Mouse (Mus musculus) cerebellum, postnatal 4 days (tissue): ENCODE measurements at regions not wholly inside any gene's neighbourhood (a gene's known extent, or its start where the extent isn't known, plus 50 kb on each side); places are given as distances from the start of the nearest gene placed in this dataset.
A peak's percentile ranks its signal among the peaks of the same experiment; 100 is the strongest.

Experiments used
- DNase-seq, 2 experiments: peaks; one replicate each; pipeline ENCODE4 v3.0.0; 2022; ENCODE audit warnings: low spot score in 2 of 2, mixed read lengths in 1 of 2

GRCm38 (mm10) chr14:29869930-29870329, 98.2 kb upstream of the Selenok start:
- no peak for DNase-seq

- no peak for DNase-seq
Measured at GRCm38 (mm10) chr14:29876668-29877067, 91.4 kb upstream of the Selenok start.

- DNase-seq = no peak
Measured at GRCm38 (mm10) chr14:29877671-29878422, 90.3 kb upstream of the Selenok start.

GRCm38 (mm10) chr14:29878423-29878800, 89.7 kb upstream of the Selenok start:
- DNase-seq = no peak

- DNase-seq = no peak
Measured at GRCm38 (mm10) chr14:29879283-29879682, 88.8 kb upstream of the Selenok start.

GRCm38 (mm10) chr14:29882666-29883344, 85.3 kb upstream of the Selenok start:
- no peak for DNase-seq

GRCm38 (mm10) chr14:29895332-29895988, 72.6 kb upstream of the Selenok start:
- peak in 1 of 2 experiments; percentile 72 for DNase-seq

- no peak for DNase-seq
Measured at GRCm38 (mm10) chr14:29895989-29896675, 72.0 kb upstream of the Selenok start.

- DNase-seq = no peak
Measured at GRCm38 (mm10) chr14:29900931-29901330, 67.2 kb upstream of the Selenok start.

- DNase-seq = no peak
Measured at GRCm38 (mm10) chr14:29903574-29903973, 64.5 kb upstream of the Selenok start.

- DNase-seq = no peak
Measured at GRCm38 (mm10) chr14:29904856-29905255, 63.3 kb upstream of the Selenok start.

- DNase-seq = no peak
Measured at GRCm38 (mm10) chr14:29909741-29910140, 58.4 kb upstream of the Selenok start.
